Mouse (Mus musculus): Measurements from ENCODE around the gene Ttbk1. TPM values are rescaled to one million over a fixed set of nuclear protein-coding genes. Genes with fewer than 3 reads are reported as not detected.

Ttbk1 gene
- polyA plus RNA-seq, 1 experiment from 2014 or later, result 0.06 TPM

DNA sequence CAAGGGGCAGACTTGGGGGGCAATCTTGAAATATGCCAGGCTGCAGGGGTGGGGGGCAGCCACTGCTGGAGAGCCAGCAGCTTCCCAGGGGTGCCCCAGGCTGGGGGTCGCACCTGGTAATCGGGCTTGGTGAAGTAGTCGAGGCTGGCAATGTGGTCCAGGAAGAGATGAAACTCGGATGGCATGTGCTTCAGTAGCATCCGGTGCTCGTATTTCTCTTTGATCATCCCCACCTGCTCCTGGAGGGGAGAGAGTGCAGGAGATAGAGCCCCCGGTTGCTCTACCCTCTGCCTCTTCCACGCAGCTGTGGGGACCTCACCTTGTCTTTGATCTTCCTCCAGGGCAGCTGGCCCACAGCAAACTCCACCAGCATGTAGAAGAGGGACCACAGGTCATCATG is 10.9 kb downstream of the Ttbk1 start:
- Histone ChIP-seq H3K27me3 (peaks cover 25% of the 10 kb centered on the region; the same call in 1 of the 2 replicates), H3K9ac (no peak overlapping the region), H3K36me3 (no peaks in the 10 kb centered on the region), H3K4me2 (no peak overlapping the region), H3K4me3 (no peak overlapping the region), H3K4me1 (no peaks in the 10 kb centered on the region), H3K27ac (no peak overlapping the region), H3K9me3 (no peaks in the 10 kb centered on the region)
- ATAC-seq (ENCODE audit: insufficient number of reproducible peaks, low FRiP score, low TSS enrichment, low read depth), result no peak
- WGBS, result 54% methylated on average over 8 of the region's 8 CpGs

DNA sequence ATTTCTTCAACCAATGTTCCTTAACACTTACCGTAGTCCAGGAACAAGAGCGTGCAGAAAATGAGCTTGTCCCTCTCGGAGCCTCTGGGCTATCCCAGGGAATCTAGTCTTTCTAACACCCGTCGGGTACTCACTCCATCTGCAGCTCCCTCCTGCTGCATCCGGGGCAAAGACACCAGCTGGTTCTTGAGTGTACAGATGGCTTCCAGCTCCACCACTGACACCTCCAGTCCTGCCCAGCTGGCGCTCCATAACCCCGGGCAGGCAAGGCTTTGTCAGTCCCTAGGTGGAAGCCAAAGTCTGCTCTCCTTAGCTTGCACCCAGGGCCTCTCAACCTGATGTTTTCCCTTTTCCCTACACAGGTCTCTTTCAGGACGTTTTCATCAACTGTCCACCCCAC is 19.6 kb downstream of the Ttbk1 start:
- Histone ChIP-seq H3K9me3 (no peaks in the 10 kb centered on the region), H3K27ac (no peak overlapping the region), H3K9ac (no peak overlapping the region), H3K27me3 (peaks cover 5% of the 10 kb centered on the region; the same call in 1 of the 2 replicates), H3K36me3 (no peaks in the 10 kb centered on the region), H3K4me1 (no peaks in the 10 kb centered on the region), H3K4me2 (no peak overlapping the region), H3K4me3 (no peak overlapping the region)
- ATAC-seq (ENCODE audit: insufficient number of reproducible peaks, low FRiP score, low TSS enrichment, low read depth), result no peak
- WGBS, result 68% methylated on average over 9 of the region's 9 CpGs

- H3K9me3 ChIP-seq, result no peaks in the 10 kb centered on the region
- H3K9ac ChIP-seq, result no peak overlapping the region
- no peak overlapping the region for H3K27ac ChIP-seq
- H3K4me1 ChIP-seq, result peaks cover 14% of the 10 kb centered on the region
- H3K4me2 ChIP-seq, result no peak overlapping the region
- peaks cover 56% of the 10 kb centered on the region for H3K27me3 ChIP-seq
- no peaks in the 10 kb centered on the region for H3K36me3 ChIP-seq
- H3K4me3 ChIP-seq, result no peak overlapping the region
- WGBS, result 85% methylated on average over 5 of the region's 5 CpGs
- no peak for ATAC-seq (ENCODE audit: insufficient number of reproducible peaks, low FRiP score, low TSS enrichment, low read depth)
These were observed 25.2 kb downstream of the Ttbk1 start for GRCm38 (mm10) chr17:46462226-46462625.

DNA sequence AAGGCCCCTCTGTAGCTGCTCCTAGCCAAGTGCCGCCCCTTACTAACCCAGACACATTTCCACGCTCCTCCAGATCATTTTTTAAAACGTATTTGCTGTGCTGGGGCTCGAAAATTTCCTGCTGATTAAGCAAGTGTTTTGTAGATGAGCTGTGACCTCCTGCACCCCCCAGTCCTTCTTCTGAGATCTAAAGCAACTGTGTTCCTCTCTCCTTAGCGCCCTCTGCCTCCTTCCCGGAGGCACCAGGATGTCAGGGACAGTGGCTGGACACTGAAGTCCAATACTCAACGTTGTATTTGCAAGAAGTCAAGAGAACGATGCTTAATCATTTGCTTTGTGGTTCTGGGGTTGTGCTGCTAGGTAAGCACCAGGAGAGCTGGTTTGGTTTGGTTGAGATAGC is 26.1 kb downstream of the Ttbk1 start:
- Histone ChIP-seq H3K27ac (no peak overlapping the region), H3K9ac (no peak overlapping the region), H3K4me2 (peak overlapping the region; percentile 54), H3K9me3 (no peaks in the 10 kb centered on the region), H3K4me1 (peaks cover 14% of the 10 kb centered on the region), H3K36me3 (no peaks in the 10 kb centered on the region), H3K4me3 (peak overlapping the region; percentile 35), H3K27me3 (peaks cover 64% of the 10 kb centered on the region)
- WGBS, result 11% methylated on average over 8 of the region's 8 CpGs
- no peak for ATAC-seq (ENCODE audit: insufficient number of reproducible peaks, low FRiP score, low TSS enrichment, low read depth)

DNA sequence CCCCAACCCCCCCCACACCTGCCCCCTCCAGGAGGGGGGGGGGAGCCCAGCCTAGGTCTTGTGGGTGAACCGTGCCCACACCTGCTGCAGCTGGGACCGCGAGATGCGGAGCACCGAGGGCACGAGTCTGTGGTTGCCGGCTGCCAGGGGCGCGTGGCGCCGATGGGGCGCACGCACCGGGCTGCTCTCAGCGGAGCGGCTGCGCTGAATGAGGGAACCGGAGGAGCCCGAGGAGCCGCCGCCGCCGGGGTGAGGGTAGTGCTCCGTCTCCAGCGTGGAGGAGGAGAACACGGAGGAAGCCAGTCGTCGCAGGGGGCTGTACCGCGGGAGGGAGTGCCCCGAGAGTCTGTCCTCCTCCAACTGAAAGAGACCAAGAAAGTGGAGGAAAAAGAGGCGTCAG is 26.8 kb downstream of the Ttbk1 start:
- peak overlapping the region; percentile 35 for H3K4me3 ChIP-seq
- H3K4me1 ChIP-seq, result peaks cover 16% of the 10 kb centered on the region
- H3K36me3 ChIP-seq, result no peaks in the 10 kb centered on the region
- peaks cover 70% of the 10 kb centered on the region for H3K27me3 ChIP-seq
- no peak overlapping the region for H3K27ac ChIP-seq
- 2% methylated on average over 32 of the region's 32 CpGs for WGBS
- no peak overlapping the region for H3K9ac ChIP-seq
- H3K4me2 ChIP-seq, result peak overlapping the region; percentile 54
- no peaks in the 10 kb centered on the region for H3K9me3 ChIP-seq
- ATAC-seq (ENCODE audit: insufficient number of reproducible peaks, low FRiP score, low TSS enrichment, low read depth), result no peak

DNA sequence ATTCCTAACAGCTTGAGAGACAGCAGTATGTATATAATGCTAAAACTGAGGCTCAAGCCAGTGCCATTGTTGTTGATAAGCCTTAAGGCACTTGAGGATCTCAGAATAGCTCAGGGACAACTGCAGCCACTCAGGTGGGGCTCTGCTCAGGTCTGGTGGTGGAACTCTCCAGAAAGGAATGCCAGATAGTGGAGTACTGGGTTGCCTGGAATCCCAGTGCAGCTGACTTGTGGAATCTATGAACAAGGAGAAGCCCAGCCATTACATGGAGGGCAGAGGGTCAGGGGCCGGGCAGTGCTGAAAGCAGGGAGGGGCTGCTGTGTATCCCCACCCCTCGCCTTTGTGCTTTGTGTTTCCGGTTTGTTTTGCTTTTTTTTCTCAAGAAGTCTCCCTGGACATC is 29.0 kb downstream of the Ttbk1 start:
- Histone ChIP-seq H3K9me3 (no peaks in the 10 kb centered on the region), H3K9ac (no peak overlapping the region), H3K4me3 (no peak overlapping the region), H3K36me3 (no peaks in the 10 kb centered on the region), H3K4me2 (no peak overlapping the region), H3K27me3 (peaks cover 91% of the 10 kb centered on the region), H3K4me1 (peaks cover 35% of the 10 kb centered on the region), H3K27ac (no peak overlapping the region)
- no peak for ATAC-seq (ENCODE audit: insufficient number of reproducible peaks, low FRiP score, low TSS enrichment, low read depth)
- 37% methylated on average over 3 of the region's 3 CpGs for WGBS

- no peak for ATAC-seq (ENCODE audit: insufficient number of reproducible peaks, low FRiP score, low TSS enrichment, low read depth)
- H3K4me2 ChIP-seq, result no peak overlapping the region
- peaks cover 94% of the 10 kb centered on the region for H3K27me3 ChIP-seq
- no peak overlapping the region for H3K9ac ChIP-seq
- 9% methylated on average over 10 of the region's 10 CpGs for WGBS
- no peak overlapping the region for H3K27ac ChIP-seq
- no peak overlapping the region for H3K4me3 ChIP-seq
- no peaks in the 10 kb centered on the region for H3K9me3 ChIP-seq
- no peaks in the 10 kb centered on the region for H3K36me3 ChIP-seq
- peaks cover 35% of the 10 kb centered on the region for H3K4me1 ChIP-seq
These were observed 29.7 kb downstream of the Ttbk1 start for GRCm38 (mm10) chr17:46457791-46458190.

GRCm38 (mm10) chr17:46455110-46455691 is 32.3 kb downstream of the Ttbk1 start:
- peak overlapping the region; percentile 23; the same call in 1 of the 2 replicates for H3K9ac ChIP-seq
- no peak for ATAC-seq (ENCODE audit: insufficient number of reproducible peaks, low FRiP score, low TSS enrichment, low read depth)
- 2% methylated on average over 33 of the region's 33 CpGs for WGBS

DNA sequence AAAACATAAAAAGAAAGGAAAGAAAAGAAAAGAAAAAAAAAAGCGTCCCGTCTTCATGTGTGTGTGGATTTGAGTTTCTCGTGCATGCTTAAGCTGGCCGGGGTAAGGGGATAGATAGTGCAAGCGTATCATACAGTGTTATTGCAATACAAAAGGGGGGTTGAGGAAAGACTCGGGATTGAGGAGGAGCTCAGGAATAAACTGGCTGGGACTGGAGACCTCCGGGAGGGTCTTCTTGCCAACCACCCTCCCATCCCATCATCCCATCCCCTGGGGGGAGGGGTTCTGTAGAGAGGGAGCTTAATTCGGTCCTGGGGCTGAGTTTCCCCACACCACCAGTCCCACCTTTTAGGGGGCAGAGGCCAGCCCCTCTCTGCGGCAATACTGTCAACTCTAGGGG is 32.9 kb downstream of the Ttbk1 start:
- H3K9me3 ChIP-seq, result no peaks in the 10 kb centered on the region
- peaks cover 76% of the 10 kb centered on the region for H3K27me3 ChIP-seq
- WGBS, result 2% methylated on average over 9 of the region's 9 CpGs
- no peak overlapping the region for H3K27ac ChIP-seq
- peaks cover 23% of the 10 kb centered on the region for H3K4me1 ChIP-seq
- peak overlapping the region; percentile 44 for H3K4me3 ChIP-seq
- ATAC-seq (ENCODE audit: insufficient number of reproducible peaks, low FRiP score, low TSS enrichment, low read depth), result no peak
- 0 out of 2 replicates have a peak overlapping the region, but pooled peaks have one; percentile 23 for H3K9ac ChIP-seq
- peak overlapping the region; percentile 92 for H3K4me2 ChIP-seq
- no peaks in the 10 kb centered on the region for H3K36me3 ChIP-seq

More at GRCm38 (mm10) chr17:46455110-46455691, 32.3 kb downstream of the Ttbk1 start:
- no peaks in the 10 kb centered on the region for H3K9me3 ChIP-seq
- no peak overlapping the region for H3K27ac ChIP-seq
- H3K4me3 ChIP-seq, result peak overlapping the region; percentile 44
- H3K4me1 ChIP-seq, result peaks cover 25% of the 10 kb centered on the region
- no peaks in the 10 kb centered on the region for H3K36me3 ChIP-seq
- H3K27me3 ChIP-seq, result peaks cover 83% of the 10 kb centered on the region
- peak overlapping the region; percentile 92 for H3K4me2 ChIP-seq

- Histone ChIP-seq H3K27me3 (peaks cover 71% of the 10 kb centered on the region), H3K9ac (no peak overlapping the region), H3K4me2 (peak overlapping the region; percentile 92), H3K4me3 (peak overlapping the region; percentile 44), H3K36me3 (no peaks in the 10 kb centered on the region), H3K4me1 (peaks cover 23% of the 10 kb centered on the region), H3K9me3 (no peaks in the 10 kb centered on the region), H3K27ac (no peak overlapping the region)
- 1% methylated on average over 25 of the region's 26 CpGs for WGBS
- no peak for ATAC-seq (ENCODE audit: insufficient number of reproducible peaks, low FRiP score, low TSS enrichment, low read depth)
These were observed 33.5 kb downstream of the Ttbk1 start for GRCm38 (mm10) chr17:46453970-46454411.

- peak overlapping the region; percentile 44; the same call in 1 of the 2 replicates for H3K4me3 ChIP-seq
- no peak overlapping the region for H3K4me2 ChIP-seq
- no peak for ATAC-seq (ENCODE audit: insufficient number of reproducible peaks, low FRiP score, low TSS enrichment, low read depth)
- no peak overlapping the region for H3K9ac ChIP-seq
- no peaks in the 10 kb centered on the region for H3K9me3 ChIP-seq
- H3K27me3 ChIP-seq, result peaks cover 65% of the 10 kb centered on the region
- H3K36me3 ChIP-seq, result no peaks in the 10 kb centered on the region
- no peak overlapping the region for H3K27ac ChIP-seq
- peaks cover 23% of the 10 kb centered on the region for H3K4me1 ChIP-seq
- WGBS, result 10% methylated on average over 13 of the region's 13 CpGs
These were observed 34.0 kb downstream of the Ttbk1 start for GRCm38 (mm10) chr17:46453302-46453948.

- Histone ChIP-seq H3K9me3 (no peaks in the 10 kb centered on the region), H3K27ac (no peak overlapping the region), H3K4me2 (no peak overlapping the region), H3K27me3 (peaks cover 59% of the 10 kb centered on the region), H3K4me3 (no peak overlapping the region), H3K36me3 (no peaks in the 10 kb centered on the region), H3K4me1 (peaks cover 23% of the 10 kb centered on the region), H3K9ac (no peak overlapping the region)
- 34% methylated on average over 5 of the region's 5 CpGs for WGBS
- no peak for ATAC-seq (ENCODE audit: insufficient number of reproducible peaks, low FRiP score, low TSS enrichment, low read depth)
These were observed 34.8 kb downstream of the Ttbk1 start for GRCm38 (mm10) chr17:46452683-46453082.

Measured in limb, embryonic 15.5 days (tissue).